Mouse (Mus musculus): ENCODE data around the gene Bag6. TPM values are rescaled to one million over a fixed set of nuclear protein-coding genes. Genes with fewer than 3 reads are reported as not detected.

Gene Bag6
- total and polyA plus RNA-seq, 2 experiments from 2014 or later = 68.9 to 339 TPM

DNA sequence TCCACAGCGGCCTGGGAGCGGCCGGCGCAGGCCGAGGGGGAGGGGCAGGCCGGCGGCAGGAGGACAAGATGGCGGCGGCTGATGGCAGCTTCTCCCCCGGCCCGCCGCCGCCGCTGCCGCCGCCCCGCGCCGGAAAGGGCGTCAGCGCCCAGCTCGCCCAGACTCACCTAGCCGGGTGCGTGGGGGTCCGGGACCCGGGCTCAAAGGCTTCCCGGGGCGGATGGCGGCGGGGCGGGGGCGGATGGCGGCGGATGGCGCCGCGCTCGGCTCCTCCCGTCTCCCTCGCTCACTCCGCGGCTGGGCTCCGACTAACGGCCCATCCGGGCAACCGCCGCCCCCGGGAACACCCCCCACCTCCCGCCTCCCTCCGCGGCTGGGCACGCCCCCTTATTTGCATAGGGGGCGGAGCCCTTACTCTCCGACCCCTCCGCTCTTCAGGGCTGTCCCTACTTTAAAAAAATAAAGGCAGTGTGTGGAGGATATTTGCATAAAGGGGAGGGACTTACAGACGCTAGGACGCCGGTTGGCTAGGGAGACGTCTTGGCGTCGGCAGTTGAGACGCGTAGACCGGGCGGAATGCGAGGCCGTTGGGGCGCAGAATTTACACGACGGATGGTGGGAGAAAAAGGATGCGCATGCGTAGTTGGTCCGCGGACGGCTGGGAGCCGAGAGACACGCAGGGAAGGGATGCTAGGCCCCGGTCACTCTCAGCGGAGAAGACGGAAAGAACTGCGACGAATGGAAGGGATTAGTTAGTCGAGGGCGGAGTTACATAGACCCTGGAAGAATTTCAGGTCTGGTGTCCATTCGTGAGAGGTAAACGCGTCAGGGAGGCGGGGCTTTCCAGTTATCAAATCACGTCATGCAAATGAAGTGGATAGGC lies 29.8 kb downstream of the Bag6 start, which contains the start of gene Prrc2a:
Prrc2a (minus strand) TSS at position 330 of the 883 bp plus-strand sequence.
- H3K4me1 ChIP-seq (ENCODE audit: insufficient read depth, low read length) = peaks cover 11% of the 10 kb centered on the region; the same call in 1 of the 2 replicates
- H3K36me3 ChIP-seq (ENCODE audit: insufficient read depth, low read length) = peaks cover 25% of the 10 kb centered on the region
- WGBS = under 1% methylated on average over 52 of the region's 89 CpGs
- peak; percentile 100 for DNase-seq (ENCODE audit: low spot score)
- H3K9me3 ChIP-seq (ENCODE audit: low read length) = no peaks in the 10 kb centered on the region
- H3K4me3 ChIP-seq (ENCODE audit: low read depth, low read length) = peak within 1 kb of the TSS; percentile 87
- H3K4me2 ChIP-seq (ENCODE audit: low read depth, low read length, poor library complexity, severe bottlenecking) = peak within 1 kb of the TSS; percentile 85
- peak; percentile 96 for ATAC-seq (ENCODE audit: low FRiP score)
- peak; percentile 10; the same call in 1 of the 2 replicates for TF ChIP-seq CTCF (IDR thresholded peaks at IDR 0.05)
- peak within 1 kb of the TSS; percentile 96 for H3K27ac ChIP-seq (ENCODE audit: low read depth, low read length)
- H3K9ac ChIP-seq (replicated peaks; ENCODE audit: low read length, poor library complexity, severe bottlenecking) = peak within 1 kb of the TSS; percentile 98
- H3K27me3 ChIP-seq (ENCODE audit: insufficient read depth, low read length) = no peaks in the 10 kb centered on the region

DNA sequence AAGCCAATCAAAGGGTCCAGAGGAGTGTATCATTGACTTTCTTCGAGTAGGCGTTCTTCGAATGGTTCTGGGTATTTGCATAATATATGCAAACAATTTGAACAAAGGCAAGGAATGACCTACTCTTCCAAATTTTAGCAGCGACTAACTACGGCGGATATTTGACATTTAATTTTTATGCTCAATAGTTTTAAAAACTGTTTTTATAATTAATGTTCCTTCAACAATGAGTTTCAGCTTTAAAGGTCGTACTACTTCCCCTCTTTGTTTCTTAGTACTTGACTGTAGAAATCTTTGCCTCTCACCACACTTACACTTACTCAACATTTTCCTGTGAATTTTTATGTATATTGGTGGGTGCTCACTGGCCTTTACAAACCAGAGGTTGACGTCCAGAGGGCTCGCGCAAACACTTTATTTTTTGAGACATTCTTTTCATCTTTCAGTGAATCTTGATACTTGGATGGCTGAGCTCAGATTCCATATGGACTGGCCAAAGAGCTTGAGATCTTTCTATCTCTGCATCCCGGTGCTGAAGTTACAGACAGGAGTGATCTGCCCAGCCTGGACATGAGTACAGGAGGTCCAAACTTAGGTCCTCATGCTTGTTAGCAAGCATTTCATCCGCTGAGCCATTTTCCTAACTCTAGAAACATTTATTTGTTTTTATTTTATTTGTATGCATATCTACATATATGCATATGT lies 30.6 kb downstream of the Bag6 start:
- ATAC-seq (ENCODE audit: low FRiP score) (no peak), DNase-seq (ENCODE audit: low spot score) (no peak)
- Histone ChIP-seq H3K4me3 (ENCODE audit: low read depth, low read length) (peak overlapping the region; percentile 87), H3K4me1 (ENCODE audit: insufficient read depth, low read length) (peaks cover 11% of the 10 kb centered on the region; the same call in 1 of the 2 replicates), H3K4me2 (ENCODE audit: low read depth, low read length, poor library complexity, severe bottlenecking) (peak overlapping the region; percentile 57), H3K9ac (replicated peaks; ENCODE audit: low read length, poor library complexity, severe bottlenecking) (peak overlapping the region; percentile 44), H3K36me3 (ENCODE audit: insufficient read depth, low read length) (peaks cover 17% of the 10 kb centered on the region), H3K27me3 (ENCODE audit: insufficient read depth, low read length) (no peaks in the 10 kb centered on the region), H3K9me3 (ENCODE audit: low read length) (no peaks in the 10 kb centered on the region), H3K27ac (ENCODE audit: low read depth, low read length) (peak overlapping the region; percentile 96)
- no peak for TF ChIP-seq CTCF (IDR thresholded peaks at IDR 0.05)
- 19% methylated on average over 12 of the region's 12 CpGs for WGBS

DNA sequence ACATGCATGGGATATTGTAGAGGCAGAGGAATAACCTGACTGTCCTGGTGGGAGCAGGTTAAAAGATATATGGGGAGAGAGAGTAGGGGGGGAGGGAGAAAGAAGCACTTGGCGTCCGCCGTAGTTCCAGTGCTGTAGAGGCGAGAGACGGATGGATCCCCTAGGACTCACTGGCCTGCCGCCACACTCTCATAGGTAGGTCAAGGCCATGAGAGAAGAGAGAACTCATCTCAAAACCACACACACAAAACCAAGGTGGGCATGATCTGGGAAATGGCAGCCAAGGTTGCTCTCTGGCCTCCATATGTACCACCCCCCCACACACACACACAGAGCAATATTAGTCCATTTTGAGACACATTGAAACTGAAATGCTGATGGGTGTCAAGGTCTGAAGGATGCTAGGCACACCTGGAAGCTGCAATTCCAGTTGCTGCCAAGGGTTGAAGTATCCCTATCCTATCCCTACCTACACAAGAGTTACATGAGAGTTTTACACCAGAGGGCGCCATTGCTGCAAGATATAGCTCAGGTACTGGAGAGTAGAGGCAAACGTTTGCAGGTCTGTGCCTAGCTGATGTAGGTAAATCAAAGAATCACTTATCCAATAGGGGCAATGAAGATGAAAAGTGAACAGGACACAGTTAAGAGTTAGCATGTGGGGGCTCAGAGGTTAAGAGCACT lies 31.5 kb downstream of the Bag6 start:
- Histone ChIP-seq H3K27me3 (ENCODE audit: insufficient read depth, low read length) (no peaks in the 10 kb centered on the region), H3K27ac (ENCODE audit: low read depth, low read length) (peak overlapping the region; percentile 96), H3K36me3 (ENCODE audit: insufficient read depth, low read length) (peaks cover 8% of the 10 kb centered on the region), H3K9ac (replicated peaks; ENCODE audit: low read length, poor library complexity, severe bottlenecking) (no peak overlapping the region), H3K4me3 (ENCODE audit: low read depth, low read length) (no peak overlapping the region), H3K9me3 (ENCODE audit: low read length) (no peaks in the 10 kb centered on the region), H3K4me2 (ENCODE audit: low read depth, low read length, poor library complexity, severe bottlenecking) (peak overlapping the region; percentile 57), H3K4me1 (ENCODE audit: insufficient read depth, low read length) (peaks cover 11% of the 10 kb centered on the region; the same call in 1 of the 2 replicates)
- TF ChIP-seq CTCF (IDR thresholded peaks at IDR 0.05) = peak; percentile 90
- 68% methylated on average over 8 of the region's 8 CpGs for WGBS
- ATAC-seq (ENCODE audit: low FRiP score) (no peak), DNase-seq (ENCODE audit: low spot score) (peak; percentile 91)

DNA sequence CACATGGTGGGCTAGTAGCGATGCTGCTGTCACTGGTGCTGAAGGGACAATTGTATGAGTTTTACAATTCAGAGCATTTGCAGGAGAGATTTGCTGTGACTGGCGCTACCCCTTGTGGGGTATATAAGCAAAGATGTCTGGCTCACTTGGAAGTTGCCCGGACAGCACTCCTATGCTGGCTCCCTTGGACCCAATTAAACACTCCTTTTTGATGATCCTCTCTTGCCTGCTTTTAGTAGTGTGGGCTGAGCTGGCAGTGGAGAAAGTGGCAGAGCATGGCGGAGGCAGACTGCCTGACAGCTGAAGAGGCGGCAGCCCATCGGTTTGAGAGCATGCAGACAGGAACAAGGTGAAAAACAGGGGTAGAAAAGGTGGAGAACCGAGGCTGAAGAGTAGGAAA lies 32.8 kb downstream of the Bag6 start:
- no peak for DNase-seq (ENCODE audit: low spot score)
- 90% methylated on average over 7 of the region's 7 CpGs for WGBS
- Histone ChIP-seq H3K27ac (ENCODE audit: low read depth, low read length) (no peak overlapping the region), H3K27me3 (ENCODE audit: insufficient read depth, low read length) (no peaks in the 10 kb centered on the region), H3K4me3 (ENCODE audit: low read depth, low read length) (no peak overlapping the region), H3K9me3 (ENCODE audit: low read length) (no peaks in the 10 kb centered on the region), H3K9ac (replicated peaks; ENCODE audit: low read length, poor library complexity, severe bottlenecking) (no peak overlapping the region), H3K4me1 (ENCODE audit: insufficient read depth, low read length) (0 out of 2 replicates have a peak, but pooled peaks cover 5% of the 10 kb centered on the region), H3K36me3 (ENCODE audit: insufficient read depth, low read length) (no peaks in the 10 kb centered on the region), H3K4me2 (ENCODE audit: low read depth, low read length, poor library complexity, severe bottlenecking) (no peak overlapping the region)
- TF ChIP-seq CTCF (IDR thresholded peaks at IDR 0.05) = no peak
- no peak for ATAC-seq (ENCODE audit: low FRiP score)

DNA sequence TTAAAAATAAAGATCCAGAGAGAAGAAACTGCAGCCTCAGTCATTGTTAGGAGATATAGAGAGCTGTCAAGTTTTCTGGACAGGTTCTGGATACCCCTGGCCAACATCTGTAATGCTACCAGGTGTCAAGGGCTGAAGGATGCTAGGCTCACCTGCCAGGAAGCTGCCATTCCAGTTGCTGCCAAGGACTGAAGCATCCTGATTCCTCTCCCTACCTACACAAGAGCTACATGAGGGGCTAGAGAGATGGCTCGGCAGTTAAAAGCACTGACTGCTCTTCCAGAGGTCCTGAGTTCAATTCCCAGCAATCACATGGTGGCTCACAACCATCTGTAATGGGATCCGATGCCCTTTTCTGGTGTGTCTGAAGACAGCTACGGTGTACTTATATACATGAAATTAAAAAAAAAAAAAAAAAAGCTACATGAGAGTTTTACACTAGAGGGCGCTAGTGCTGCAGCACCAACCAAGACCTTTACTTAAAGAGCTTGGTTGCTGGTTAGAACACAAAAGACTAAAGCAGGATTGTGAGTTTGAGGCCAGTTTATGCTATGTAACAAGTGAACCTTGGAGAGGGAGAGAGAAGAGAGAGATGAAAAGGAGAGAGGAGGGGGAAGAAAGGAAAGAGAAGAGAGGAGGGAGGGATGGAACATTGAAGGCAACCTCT lies 33.7 kb downstream of the Bag6 start:
- H3K9ac ChIP-seq (replicated peaks; ENCODE audit: low read length, poor library complexity, severe bottlenecking) = no peak overlapping the region
- H3K36me3 ChIP-seq (ENCODE audit: insufficient read depth, low read length) = no peaks in the 10 kb centered on the region
- no peaks in the 10 kb centered on the region for H3K9me3 ChIP-seq (ENCODE audit: low read length)
- ATAC-seq (ENCODE audit: low FRiP score) (no peak), DNase-seq (ENCODE audit: low spot score) (peak; percentile 82)
- no peak overlapping the region for H3K4me2 ChIP-seq (ENCODE audit: low read depth, low read length, poor library complexity, severe bottlenecking)
- H3K4me3 ChIP-seq (ENCODE audit: low read depth, low read length) = no peak overlapping the region
- TF ChIP-seq CTCF (IDR thresholded peaks at IDR 0.05) = peak; percentile 86
- no peaks in the 10 kb centered on the region for H3K27me3 ChIP-seq (ENCODE audit: insufficient read depth, low read length)
- H3K27ac ChIP-seq (ENCODE audit: low read depth, low read length) = peak overlapping the region; percentile 43; the same call in 1 of the 2 replicates
- 15% methylated on average over 4 of the region's 4 CpGs for WGBS
- 0 out of 2 replicates have a peak, but pooled peaks cover 3% of the 10 kb centered on the region for H3K4me1 ChIP-seq (ENCODE audit: insufficient read depth, low read length)

All from midbrain, postnatal 0 days (tissue).